Mouse (Mus musculus) gastrocnemius, adult 2 months (tissue): ENCODE results near the gene Lyrm1. TPM values are rescaled to one million over a fixed set of nuclear protein-coding genes. Genes with fewer than 3 reads are reported as not detected.
A peak's percentile ranks its signal among the peaks of the same experiment; 100 is the strongest.

Source experiments
- DNase-seq: peaks from one replicate; pipeline ENCODE4 v3.0.0; 2022
- H3K27ac ChIP-seq: fragments of 200-600 bp; 2 replicates; pipeline ENCODE4 v1.8.1; 2022; ENCODE audit warnings: mild to moderate bottlenecking
- H3K4me3 ChIP-seq: fragments of 200-600 bp; 2 replicates; pipeline ENCODE4 v1.8.1; 2022; ENCODE audit warnings: mild to moderate bottlenecking, moderate library complexity
- CTCF ChIP-seq: fragments of 200-600 bp; IDR thresholded peaks from 2 replicates; pipeline ENCODE4 v1.8.1; 2022; ENCODE audit warnings: antibody characterized with exemption, mild to moderate bottlenecking, moderate library complexity
- intact Hi-C: fragments of 180-260 bp; cut with DNase I; formaldehyde crosslinking; loops from one replicate; pipeline ENCODE4 v1.15.1; 2025
- long read RNA-seq, 2 experiments: library from polyadenylated mRNA; stranded (forward); transcript quantifications; one replicate each; pipeline ENCODE4 v2.0.0; 2021
- total RNA-seq, 2 experiments: library from RNA; stranded (reverse); gene quantifications; 2 replicates each; pipeline ENCODE4 v1.2.3; 2021

Gene Lyrm1
- 10 to 100 TPM; 11.8 to 12.8 TPM for total RNA-seq
- long read RNA-seq, experiment 1, transcript Lyrm1-204 (4 exons, 875 nt), result major isoform, 6 of 7 reads
- long read RNA-seq, experiment 1, partial matches to known transcripts, result 0 of 7 reads
- long read RNA-seq, experiment 1, other reads (novel, unspliced or antisense), result 0 of 7 reads
- long read RNA-seq, experiment 2, transcript Lyrm1-204 (4 exons, 875 nt), result major isoform, 5 of 10 reads
- long read RNA-seq, experiment 2, partial matches to known transcripts, result 1 of 10 reads
- long read RNA-seq, experiment 2, other reads (novel, unspliced or antisense), result 3 of 10 reads

- TF ChIP-seq CTCF, result no peak
- H3K27ac ChIP-seq, result peak within 1 kb of the TSS; percentile 100
- peak within 1 kb of the TSS; percentile 93 for H3K4me3 ChIP-seq
- peak; percentile 99 for DNase-seq
- intact Hi-C loops, result loop anchor here (5.0 kb wide), 1 partner anchor 34 kb away; no protein-coding TSS in a partner anchor
Observed at GRCm38 (mm10) chr7:119895639-119896512, at the start of gene Lyrm1, which contains the start of gene Dcun1d3. Gene Lyrm1 (plus strand): TSS chr7:119895861. Gene Dcun1d3 (minus strand): TSS chr7:119896298.

GRCm38 (mm10) chr7:119847396-119847795 lies 48.3 kb upstream of the Lyrm1 start:
- Histone ChIP-seq H3K4me3 (no peak overlapping the region), H3K27ac (no peak overlapping the region)
- no peak for DNase-seq
- no peak for TF ChIP-seq CTCF
- intact Hi-C loops, result loop anchor here (5.0 kb wide), 2 partner anchors 210 to 250 kb away; partner anchors contain the start of gene Dnah3

- peak; percentile 75 for DNase-seq
- Histone ChIP-seq H3K4me3 (no peak overlapping the region), H3K27ac (no peak overlapping the region)
- intact Hi-C loops, result loop anchor here (1.0 to 5.0 kb wide), 4 partner anchors 208 to 356 kb away; partner anchors contain the start of gene Dnah3
- TF ChIP-seq CTCF, result peak; percentile 100
Observed at GRCm38 (mm10) chr7:119849096-119849495, 46.6 kb upstream of the Lyrm1 start.

GRCm38 (mm10) chr7:119850737-119851136 lies 44.9 kb upstream of the Lyrm1 start:
- peak; percentile 72 for DNase-seq
- intact Hi-C loops, result loop anchor here (10.0 kb wide), 1 partner anchor 474 kb away; the partner anchor contains the start of gene Abca15
- no peak for TF ChIP-seq CTCF
- no peak overlapping the region for H3K4me3 ChIP-seq
- peak overlapping the region; percentile 70 for H3K27ac ChIP-seq

- no peak for DNase-seq
- intact Hi-C loops, result loop anchor here (10.0 kb wide), 1 partner anchor 472 kb away; the partner anchor contains the start of gene Abca15
- Histone ChIP-seq H3K27ac (0 out of 2 replicates have a peak overlapping the region, but pooled peaks have one; percentile 70), H3K4me3 (no peak overlapping the region)
- no peak for TF ChIP-seq CTCF
Observed at GRCm38 (mm10) chr7:119852494-119852893, 43.2 kb upstream of the Lyrm1 start.

- intact Hi-C loops, result loop anchor here (10.0 kb wide), 1 partner anchor 472 kb away; the partner anchor contains the start of gene Abca15
- no peak for DNase-seq
- TF ChIP-seq CTCF, result no peak
- H3K4me3 ChIP-seq, result no peak overlapping the region
- H3K27ac ChIP-seq, result no peak overlapping the region
Observed at GRCm38 (mm10) chr7:119853186-119853585, 42.5 kb upstream of the Lyrm1 start.

GRCm38 (mm10) chr7:119854362-119854761 lies 41.3 kb upstream of the Lyrm1 start:
- no peak overlapping the region for H3K4me3 ChIP-seq
- intact Hi-C loops, result loop anchor here (10.0 kb wide), 1 partner anchor 470 kb away; the partner anchor contains the start of gene Abca15
- no peak for TF ChIP-seq CTCF
- no peak for DNase-seq
- no peak overlapping the region for H3K27ac ChIP-seq

- intact Hi-C loops, result loop anchor here (10.0 kb wide), 1 partner anchor 470 kb away; the partner anchor contains the start of gene Abca15
Observed at GRCm38 (mm10) chr7:119855031-119855430, 40.6 kb upstream of the Lyrm1 start.

GRCm38 (mm10) chr7:119859476-119859875 lies 36.2 kb upstream of the Lyrm1 start:
- TF ChIP-seq CTCF, result peak; percentile 47
- no peak overlapping the region for H3K4me3 ChIP-seq
- 0 out of 2 replicates have a peak overlapping the region, but pooled peaks have one; percentile 28 for H3K27ac ChIP-seq
- intact Hi-C loops, result loop anchor here (10.0 kb wide), 1 partner anchor 465 kb away; the partner anchor contains the start of gene Abca15
- peak; percentile 28 for DNase-seq

More at GRCm38 (mm10) chr7:119855031-119855430, 40.6 kb upstream of the Lyrm1 start:
- no peak for DNase-seq
- no peak for TF ChIP-seq CTCF
- H3K4me3 ChIP-seq, result no peak overlapping the region
- H3K27ac ChIP-seq, result no peak overlapping the region

- Histone ChIP-seq H3K27ac (peak overlapping the region; percentile 78; the same call in 1 of the 2 replicates), H3K4me3 (no peak overlapping the region)
- intact Hi-C loops, result loop anchor here (5.0 to 10.0 kb wide), 2 partner anchors 37 to 105 kb away; partner anchors contain the start of genes Dcun1d3 and Lyrm1
- TF ChIP-seq CTCF, result no peak
- DNase-seq, result no peak
Observed at GRCm38 (mm10) chr7:119860116-119860515, 35.5 kb upstream of the Lyrm1 start.

- TF ChIP-seq CTCF, result no peak
- intact Hi-C loops, result loop anchor here (5.0 to 10.0 kb wide), 2 partner anchors 37 to 104 kb away; partner anchors contain the start of genes Dcun1d3 and Lyrm1
- Histone ChIP-seq H3K4me3 (no peak overlapping the region), H3K27ac (peak overlapping the region; percentile 78)
- no peak for DNase-seq
Observed at GRCm38 (mm10) chr7:119860554-119860953, 35.1 kb upstream of the Lyrm1 start.

GRCm38 (mm10) chr7:119860971-119861334 lies 34.7 kb upstream of the Lyrm1 start:
- no peak for DNase-seq
- intact Hi-C loops, result loop anchor here (5.0 to 10.0 kb wide), 2 partner anchors 36 to 104 kb away; partner anchors contain the start of genes Dcun1d3 and Lyrm1
- peak overlapping the region; percentile 78 for H3K27ac ChIP-seq

More at GRCm38 (mm10) chr7:119860971-119861334, 34.7 kb upstream of the Lyrm1 start:
- no peak overlapping the region for H3K4me3 ChIP-seq
- TF ChIP-seq CTCF, result no peak
